Mouse (Mus musculus): ENCODE results near the gene Tnfrsf11a.

GRCm38 (mm10) chr1:105765586-105765985, 14.9 kb upstream of the Tnfrsf11a start:
- no peak for TF ChIP-seq TCF12 (IDR thresholded peaks at IDR 0.05; ENCODE audit: insufficient read depth, poor library complexity, severe bottlenecking)
- TF ChIP-seq USF1 (IDR thresholded peaks at IDR 0.05; ENCODE audit: low read depth): no peak
- TF ChIP-seq POLR2AphosphoS2 (IDR thresholded peaks at IDR 0.05; ENCODE audit: insufficient read length, low read depth): no peak
- TF ChIP-seq POLR2A (IDR thresholded peaks at IDR 0.05; ENCODE audit: insufficient read length, low read depth): no peak
- no peak for TF ChIP-seq MYOD1 (IDR thresholded peaks at IDR 0.05; ENCODE audit: control insufficient read depth in 1 of 3, insufficient read length in 2 of 3, low read depth in 2 of 3)
- TF ChIP-seq CEBPB (IDR thresholded peaks at IDR 0.05; ENCODE audit: insufficient read depth, poor library complexity, severe bottlenecking): no peak
- no peak for TF ChIP-seq E2F4 (IDR thresholded peaks at IDR 0.05; ENCODE audit: insufficient read depth)
- TF ChIP-seq MAX (IDR thresholded peaks at IDR 0.05; ENCODE audit: low read depth): no peak
- TF ChIP-seq SRF (IDR thresholded peaks at IDR 0.05; ENCODE audit: control insufficient read depth, insufficient read length, low read depth): no peak
- no peak for TF ChIP-seq MYOG (IDR thresholded peaks at IDR 0.05; ENCODE audit: control insufficient read depth in 1 of 3, insufficient read depth in 1 of 3, insufficient read length in 2 of 3, low read depth in 2 of 3)
